In the genomic region with DNA sequence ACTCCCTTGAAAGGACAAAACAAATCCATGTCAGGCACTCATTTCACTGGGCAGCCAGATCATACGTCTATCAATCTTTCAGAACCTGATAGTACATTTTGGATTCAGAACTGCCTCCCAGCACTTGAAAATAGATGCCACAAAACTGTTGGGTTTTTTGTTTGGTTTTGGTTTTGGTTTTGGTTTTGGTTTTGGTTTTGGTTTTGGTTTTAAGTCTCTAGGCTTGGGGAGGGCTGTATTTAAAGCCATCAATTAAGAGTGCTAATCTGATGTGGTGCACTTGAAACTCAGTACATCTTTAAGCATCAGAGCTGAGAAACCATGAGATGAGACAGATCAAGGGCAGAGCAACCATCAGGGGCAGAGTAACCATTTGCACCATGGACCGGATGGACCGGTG, we compare ENCODE assay signal across 13 mouse cellular contexts.
ATAC-seq lines count a peak whose summit lies in the region.
"Had no signal": no experiment of that assay in that cellular context is flagged by ENCODE, and none has a peak within 500 bp of the region (broad histone marks: within the 10 kb centered on the region; RNA-seq: fewer than 3 reads in every experiment).

No protein-coding gene starts in this region.

- 91% methylated on average over 3 of the region's 3 CpGs for WGBS in hindbrain, embryonic 13.5 days

- H3K27me3 ChIP-seq in megakaryocyte, embryonic 14.5 days (replicated peaks), result no peaks in the 10 kb centered on the region
- no peaks in the 10 kb centered on the region for H3K27me3 ChIP-seq in hindbrain, embryonic 13.5 days
- H3K27me3 ChIP-seq: embryonic facial prominence, embryonic 12.5 days; hindbrain, embryonic 12.5 days had no signal

- H3K36me3 ChIP-seq in megakaryocyte, embryonic 14.5 days (replicated peaks; ENCODE audit: low read length), result peaks cover 18% of the 10 kb centered on the region
- no peaks in the 10 kb centered on the region for H3K36me3 ChIP-seq in hindbrain, embryonic 13.5 days
- H3K36me3 ChIP-seq: embryonic facial prominence, embryonic 12.5 days; forebrain, embryonic 10.5 days; heart, embryonic 10.5 days; hindbrain, embryonic 12.5 days had no signal

- ATAC-seq in megakaryocyte, adult 5-6 weeks (ENCODE audit: poor library complexity, severe bottlenecking), result no peak
- ATAC-seq in monocyte, adult 5-6 weeks (replicated peaks; ENCODE audit: insufficient number of reproducible peaks, low FRiP score, low TSS enrichment, poor library complexity, severe bottlenecking), result 0 out of 2 replicates have a peak, but pooled peaks have one; percentile 27
- ATAC-seq in hindbrain, embryonic 13.5 days (ENCODE audit: low FRiP score), result no peak
- ATAC-seq in erythroid progenitor cell, adult 5-6 weeks (replicated peaks; ENCODE audit: low FRiP score, poor library complexity, severe bottlenecking), result no peak
- ATAC-seq: forebrain, embryonic 14.5 days; intestine, postnatal 0 days had no signal

- peak overlapping the region; percentile 71; the same call in 1 of the 2 replicates for H3K27ac ChIP-seq in brown adipose tissue, adult 24 weeks (replicated peaks; ENCODE audit: low read depth, low read length)
- H3K27ac ChIP-seq in hindbrain, embryonic 13.5 days, result no peak overlapping the region
- H3K27ac ChIP-seq: embryonic facial prominence, embryonic 12.5 days; forebrain, embryonic 10.5 days; gastrocnemius, adult 2 months; heart, embryonic 10.5 days; hindbrain, embryonic 12.5 days had no signal

- peak overlapping the region; percentile 17 for H3K4me3 ChIP-seq in megakaryocyte, embryonic 14.5 days (replicated peaks)
- peak overlapping the region; percentile 42 for H3K4me3 ChIP-seq in brown adipose tissue, adult 24 weeks (ENCODE audit: insufficient read depth, low read depth, low read length)
- H3K4me3 ChIP-seq in hindbrain, embryonic 13.5 days, result no peak overlapping the region
- H3K4me3 ChIP-seq: embryonic facial prominence, embryonic 12.5 days; forebrain, embryonic 10.5 days; heart, embryonic 10.5 days; hindbrain, embryonic 12.5 days had no signal

- no peak overlapping the region for H3K9ac ChIP-seq in hindbrain, embryonic 13.5 days
- H3K9ac ChIP-seq: embryonic facial prominence, embryonic 12.5 days; hindbrain, embryonic 12.5 days had no signal

- H3K9me3 ChIP-seq in megakaryocyte, embryonic 14.5 days, result peaks cover 6% of the 10 kb centered on the region
- no peaks in the 10 kb centered on the region for H3K9me3 ChIP-seq in hindbrain, embryonic 13.5 days
- H3K9me3 ChIP-seq: embryonic facial prominence, embryonic 12.5 days; forebrain, embryonic 10.5 days; heart, embryonic 10.5 days; hindbrain, embryonic 12.5 days had no signal

- H3K4me2 ChIP-seq in hindbrain, embryonic 13.5 days, result no peak overlapping the region
- H3K4me2 ChIP-seq: embryonic facial prominence, embryonic 12.5 days; hindbrain, embryonic 12.5 days had no signal

- H3K4me1 ChIP-seq in megakaryocyte, embryonic 14.5 days, result peaks cover 4% of the 10 kb centered on the region; the same call in 1 of the 2 replicates
- no peaks in the 10 kb centered on the region; the same call in 1 of the 2 replicates for H3K4me1 ChIP-seq in brown adipose tissue, adult 24 weeks (ENCODE audit: control insufficient read depth, insufficient read depth, insufficient read length, low read length)
- H3K4me1 ChIP-seq in hindbrain, embryonic 13.5 days (replicated peaks), result 0 out of 2 replicates have a peak, but pooled peaks cover 3% of the 10 kb centered on the region
- H3K4me1 ChIP-seq: heart, embryonic 10.5 days; hindbrain, embryonic 12.5 days had no signal
